Mouse (Mus musculus): ENCODE measurements around the gene Cbln3.

DNA sequence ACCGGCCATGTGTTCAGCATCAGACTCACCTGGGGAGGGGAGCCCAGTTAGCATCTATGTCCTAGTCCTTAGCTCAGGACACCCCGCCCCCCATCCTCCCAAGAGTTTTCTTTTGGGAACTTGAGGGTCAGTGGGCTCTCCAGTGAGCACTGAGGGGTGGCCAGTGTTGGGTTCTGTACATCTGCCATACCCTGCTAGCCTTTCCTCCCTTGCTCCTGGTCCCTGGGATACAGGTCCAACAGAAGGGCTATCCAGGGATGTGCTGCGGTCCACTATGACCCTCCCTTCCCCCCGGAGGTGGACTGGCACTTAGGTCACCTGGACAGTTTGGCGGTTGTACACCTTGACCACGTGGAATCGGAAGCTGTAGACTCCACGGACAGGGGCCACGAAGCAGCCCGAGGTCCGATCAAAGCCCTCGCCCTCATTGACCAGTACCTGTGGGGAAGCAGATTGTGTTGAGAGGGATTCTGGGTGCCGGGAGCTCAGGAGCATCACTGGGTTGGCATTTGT lies 987 bp downstream of the Cbln3 start:
- TF ChIP-seq CTCF (conservative IDR thresholded peaks at IDR 0.05 in 1 of 2, IDR thresholded peaks at IDR 0.05 in 1 of 2; ENCODE audit: low read depth in 2 of 2, low read length in 2 of 2) (no peak), GABPA (IDR thresholded peaks at IDR 0.05; ENCODE audit: insufficient replicate concordance, low read depth, low read length) (no peak), POLR2A (IDR thresholded peaks at IDR 0.05; ENCODE audit: low read depth, low read length) (no peak), USF1 (IDR thresholded peaks at IDR 0.05; ENCODE audit: low read depth, low read length) (no peak), MYC (IDR thresholded peaks at IDR 0.05; ENCODE audit: low read depth, low read length) (no peak), JUND (conservative IDR thresholded peaks at IDR 0.05; ENCODE audit: low read depth, low read length) (no peak), SMC3 (IDR thresholded peaks at IDR 0.05; ENCODE audit: low read depth, low read length) (no peak)

Measured in CH12.LX (cell line).